Mouse (Mus musculus) left cerebral cortex, postnatal 14 days (tissue): ENCODE measurements around the gene Xylt1. TPM values are rescaled to one million over a fixed set of nuclear protein-coding genes. Genes with fewer than 3 reads are reported as not detected.

Experiments
- DNase-seq, 2 experiments: peaks; one replicate each; pipeline ENCODE4 v3.0.0; 2021 to 2022; ENCODE audit warnings: low spot score in 2 of 2, mixed read lengths in 1 of 2
- intact Hi-C: fragments of 180-260 bp; cut with DNase I; formaldehyde crosslinking; loops from one replicate; pipeline ENCODE4 v1.15.1; 2025
- total RNA-seq, 2 experiments: library from RNA; stranded (reverse); gene quantifications; 2 replicates each; pipeline ENCODE4 v1.2.3; 2021

Gene Xylt1
- total RNA-seq, 2 experiments from 2014 or later, result 52.9 to 53.8 TPM

DNA sequence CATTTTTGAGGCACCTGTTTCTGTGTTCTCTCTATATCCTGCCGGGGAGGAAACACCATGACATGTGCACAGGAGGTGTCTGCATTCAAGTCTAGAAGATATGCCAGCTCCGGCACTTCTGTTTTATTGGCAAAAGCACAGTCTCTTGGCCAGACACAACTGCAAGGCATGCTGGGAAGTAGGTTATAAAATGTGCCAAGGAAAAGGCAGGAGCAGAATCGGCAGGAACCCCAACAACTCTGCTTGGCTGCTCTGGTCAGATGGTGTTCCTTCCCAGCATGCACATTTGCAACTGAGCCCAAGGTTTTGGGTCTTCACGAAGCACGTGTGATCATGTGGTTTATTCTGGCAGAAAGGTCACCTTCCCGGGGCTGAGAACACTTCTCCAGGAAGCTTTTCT lies 192.4 kb downstream of the Xylt1 start:
- intact Hi-C loops, result no loop called here
- peak in 1 of 2 experiments; percentile 49 for DNase-seq

- intact Hi-C loops, result no loop called here
- no peak for DNase-seq
These were observed 194.6 kb downstream of the Xylt1 start for GRCm38 (mm10) chr7:117575417-117575816.

- no peak for DNase-seq
- intact Hi-C loops, result no loop called here
These were observed 196.3 kb downstream of the Xylt1 start for GRCm38 (mm10) chr7:117577035-117577434.

GRCm38 (mm10) chr7:117585164-117585563 lies 204.4 kb downstream of the Xylt1 start:
- DNase-seq, result no peak
- intact Hi-C loops, result no loop called here

- DNase-seq, result no peak
- intact Hi-C loops, result no loop called here
These were observed 206.0 kb downstream of the Xylt1 start for GRCm38 (mm10) chr7:117586811-117587210.

DNA sequence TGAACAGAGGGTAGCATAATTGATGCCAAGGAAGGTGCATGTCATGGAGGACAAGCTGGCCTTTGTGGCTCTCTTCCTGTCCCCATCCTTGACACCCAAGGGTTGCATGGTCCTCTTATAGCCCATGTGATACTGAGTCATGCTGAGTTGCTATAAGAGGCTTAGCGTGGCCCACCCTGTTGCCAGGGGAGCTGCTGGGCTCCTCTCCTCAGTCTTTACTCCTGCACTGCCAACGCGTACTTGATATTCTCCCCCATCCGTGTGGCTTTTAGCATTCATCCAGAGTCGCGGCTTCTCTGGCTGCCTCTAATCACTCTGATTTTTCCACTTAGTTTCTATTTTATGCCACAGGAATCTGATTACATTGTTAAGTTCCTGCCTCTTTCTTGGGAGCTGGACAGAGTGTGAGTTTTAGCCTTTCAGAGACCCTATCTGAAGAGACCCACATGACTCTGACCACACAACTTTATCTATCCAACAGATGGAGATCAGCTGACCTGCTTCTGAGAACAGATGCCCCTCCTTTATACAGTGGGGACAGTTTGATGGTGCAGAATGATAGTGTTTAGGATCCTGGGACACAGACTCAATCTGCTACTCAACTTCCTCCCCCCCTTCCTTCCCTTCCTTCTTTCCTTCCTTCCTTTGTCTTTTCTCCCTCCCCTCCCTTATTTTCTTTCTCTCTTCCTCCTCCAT lies 206.6 kb downstream of the Xylt1 start:
- peak in 1 of 2 experiments; percentile 21 for DNase-seq
- intact Hi-C loops, result no loop called here

DNA sequence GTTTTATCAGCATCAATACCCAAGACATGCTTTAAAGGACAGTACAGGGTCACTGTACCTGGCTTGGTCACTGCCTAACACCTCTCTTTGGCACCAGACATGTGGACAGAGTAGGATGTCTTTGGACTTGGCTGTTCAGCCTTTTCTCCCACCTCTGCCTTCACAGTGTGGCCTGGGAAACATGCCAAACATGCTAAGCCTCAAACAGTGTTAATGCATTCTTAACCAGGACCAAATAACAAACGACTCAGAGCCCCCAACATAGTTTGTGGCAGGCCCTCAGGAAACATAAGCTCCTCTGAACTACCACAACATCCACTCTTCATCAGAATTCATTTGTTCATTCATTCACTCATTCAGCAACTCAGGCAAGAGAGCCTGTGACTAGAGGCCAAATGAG lies 207.6 kb downstream of the Xylt1 start:
- intact Hi-C loops, result no loop called here
- no peak for DNase-seq

DNA sequence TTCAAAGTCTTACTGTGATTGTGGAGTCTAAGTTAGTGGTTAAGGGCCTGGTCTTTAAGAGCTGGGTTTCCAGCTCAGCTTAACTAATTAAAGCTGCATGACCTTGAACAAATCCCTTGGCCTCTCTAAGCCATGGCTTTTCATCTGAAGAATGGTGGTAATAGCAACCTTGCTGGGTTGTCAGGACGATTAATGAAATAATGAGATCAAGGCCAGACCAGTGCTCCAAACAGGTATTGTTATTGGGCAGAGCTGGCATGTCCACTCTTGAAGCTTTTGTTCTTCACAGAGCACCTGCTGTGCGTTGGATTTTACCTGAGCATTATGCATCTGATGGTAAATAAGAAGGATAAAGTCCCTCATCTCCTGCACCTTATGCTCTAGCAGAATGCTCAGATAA lies 208.6 kb downstream of the Xylt1 start:
- no peak for DNase-seq
- intact Hi-C loops, result no loop called here

GRCm38 (mm10) chr7:117589820-117590219 lies 209.0 kb downstream of the Xylt1 start:
- DNase-seq, result no peak
- intact Hi-C loops, result no loop called here

DNA sequence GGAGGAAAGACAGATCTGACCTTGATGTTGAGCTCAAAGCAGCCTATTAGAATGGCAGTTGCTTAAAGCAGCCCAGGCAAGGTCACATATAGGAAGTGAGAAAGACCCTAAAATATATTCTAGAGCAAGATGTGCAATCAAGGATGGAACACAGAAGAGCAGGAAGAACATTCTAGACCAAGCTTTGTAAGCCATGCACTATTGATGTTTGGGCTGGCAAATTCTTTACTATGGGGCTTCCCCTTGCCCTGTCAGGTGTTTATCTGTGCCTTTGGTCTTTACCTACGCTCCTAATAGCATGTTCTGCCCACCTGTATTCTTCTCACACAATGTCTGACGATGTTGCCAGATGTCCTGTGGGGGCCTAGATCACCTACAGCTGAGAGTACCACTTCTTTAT lies 213.4 kb downstream of the Xylt1 start:
- intact Hi-C loops, result no loop called here
- DNase-seq, result no peak

DNA sequence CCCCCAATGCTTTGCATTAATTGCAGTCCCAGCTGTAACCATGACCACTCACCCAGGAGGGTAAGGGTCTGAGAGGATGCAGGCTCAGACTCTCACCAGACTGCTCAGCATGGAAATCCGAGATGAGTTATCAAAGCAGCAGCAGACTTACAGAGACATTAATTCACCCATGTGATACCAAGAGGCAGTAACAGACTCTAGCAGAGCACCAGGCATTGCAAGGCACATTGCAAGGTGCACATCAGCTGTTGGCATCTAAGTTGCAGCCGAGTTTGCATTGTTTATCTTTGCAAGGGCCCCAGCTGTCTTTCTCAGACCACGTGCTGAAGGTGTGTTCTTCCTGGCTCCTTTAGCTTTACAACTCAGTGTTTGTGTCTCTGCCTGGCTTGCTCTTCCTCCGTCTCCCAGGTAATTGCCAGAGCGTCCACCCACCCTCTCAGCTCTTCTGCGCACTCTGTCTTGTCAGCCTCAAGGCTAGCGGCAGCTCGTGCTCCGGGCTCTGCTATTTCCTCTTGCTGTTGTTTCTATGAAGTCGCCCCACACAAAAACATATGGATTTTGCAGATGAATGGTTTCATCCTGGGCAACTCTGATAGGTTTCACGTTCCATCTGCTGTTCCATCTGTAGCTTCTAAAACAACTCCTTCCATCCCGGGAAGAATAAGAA lies 214.4 kb downstream of the Xylt1 start:
- intact Hi-C loops, result no loop called here
- DNase-seq, result peak; percentile 60 to 71

- intact Hi-C loops, result no loop called here
- DNase-seq, result no peak
These were observed 219.7 kb downstream of the Xylt1 start for GRCm38 (mm10) chr7:117600443-117600842.

DNA sequence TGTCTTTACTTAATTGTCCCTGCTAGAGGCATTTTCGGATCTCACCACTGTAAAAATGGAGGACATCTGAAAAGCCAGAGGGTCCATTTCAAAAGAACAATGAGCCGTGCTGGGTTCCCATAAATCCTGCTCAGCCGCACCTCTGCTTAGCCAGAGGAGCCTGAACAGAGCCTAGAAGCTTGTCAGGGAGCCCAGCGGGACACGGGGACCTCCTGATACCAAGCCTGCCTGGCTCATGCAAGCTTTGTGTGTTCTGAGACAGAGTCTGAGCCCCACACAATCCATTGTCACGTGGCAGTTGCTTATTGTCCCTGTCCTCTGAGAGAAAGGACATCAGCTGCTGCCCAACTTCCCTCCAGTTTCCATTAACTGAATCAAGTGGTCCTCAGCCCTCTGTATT lies 229.7 kb downstream of the Xylt1 start:
- intact Hi-C loops, result no loop called here
- no peak for DNase-seq

GRCm38 (mm10) chr7:117612788-117613473 lies 232.2 kb downstream of the Xylt1 start:
- no peak for DNase-seq
- intact Hi-C loops, result no loop called here

- no peak for DNase-seq
- intact Hi-C loops, result no loop called here
These were observed 233.0 kb downstream of the Xylt1 start for GRCm38 (mm10) chr7:117613796-117614195.

GRCm38 (mm10) chr7:117614346-117614745 lies 233.6 kb downstream of the Xylt1 start:
- intact Hi-C loops, result no loop called here

DNA sequence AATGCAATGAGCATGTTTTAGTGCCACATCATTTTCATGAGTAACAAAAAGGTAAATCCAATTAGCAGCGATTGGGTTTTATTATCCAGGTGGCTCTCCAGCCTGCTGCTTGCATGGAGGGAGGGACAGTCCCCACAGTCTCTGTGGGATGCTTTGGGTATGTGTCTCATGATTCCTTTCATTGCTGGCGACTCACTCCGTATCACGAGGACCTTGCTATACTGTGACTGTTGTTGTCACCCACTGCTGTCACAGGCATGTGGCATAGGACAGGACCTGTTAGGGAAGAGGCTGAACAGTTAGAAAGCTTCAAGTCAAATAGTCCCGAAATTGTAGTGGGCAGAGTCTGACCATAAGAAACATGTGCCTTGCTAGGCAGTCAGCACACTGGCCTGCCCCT lies 234.1 kb downstream of the Xylt1 start:
- intact Hi-C loops, result no loop called here
- no peak for DNase-seq

More at GRCm38 (mm10) chr7:117614346-117614745, 233.6 kb downstream of the Xylt1 start:
- DNase-seq, result no peak

DNA sequence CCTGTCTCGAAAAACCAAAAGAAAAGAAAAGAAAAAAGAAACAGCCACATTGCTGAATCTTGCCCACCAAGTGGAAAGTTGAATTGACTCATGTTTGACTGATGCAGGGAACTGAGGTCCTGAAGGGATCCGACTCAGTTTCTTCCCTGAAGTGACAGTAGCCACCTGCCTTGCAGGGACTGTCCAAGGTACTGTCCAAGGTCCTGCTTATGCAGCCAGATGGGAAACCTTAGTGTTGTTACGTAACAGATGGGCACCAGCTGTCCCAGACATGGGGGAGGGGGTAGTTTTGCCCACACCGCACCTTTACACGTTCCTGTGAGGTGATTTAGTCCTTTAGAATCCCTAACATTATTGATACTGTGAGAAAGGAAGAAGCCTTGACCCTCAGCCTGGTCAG lies 235.5 kb downstream of the Xylt1 start:
- DNase-seq, result no peak
- intact Hi-C loops, result no loop called here

- no peak for DNase-seq
- intact Hi-C loops, result no loop called here
These were observed 238.0 kb downstream of the Xylt1 start for GRCm38 (mm10) chr7:117618715-117619150.

DNA sequence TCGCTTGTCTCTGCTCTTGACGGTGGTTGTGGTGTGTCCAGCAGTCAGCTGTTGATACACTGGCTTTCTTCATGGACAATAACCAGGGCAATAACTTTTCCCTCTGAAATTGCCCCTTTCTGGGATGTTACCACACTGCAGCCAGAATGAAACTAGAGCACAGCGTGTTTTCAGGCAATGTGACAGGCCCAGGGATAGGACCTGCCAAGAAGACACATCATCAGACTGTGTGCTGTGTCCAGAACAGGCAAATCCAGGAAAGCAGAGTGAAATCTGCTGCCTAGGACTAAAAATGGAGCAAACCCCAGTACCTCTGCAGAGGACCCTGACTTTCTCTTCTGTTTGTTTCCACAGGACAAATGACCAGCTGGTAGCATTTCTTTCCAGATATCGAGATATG lies 240.8 kb downstream of the Xylt1 start:
- peak in 1 of 2 experiments; percentile 29 for DNase-seq
- intact Hi-C loops, result loop anchor here (5.0 kb wide), 1 partner anchor 239 kb away; the partner anchor contains the start of gene Xylt1
